35 mouse cellular contexts compared by ENCODE assay signal in genomic region chr8:54270110-54270509, GRCm38 (mm10).
DNase-seq lines count a peak whose midpoint lies in the region; ATAC-seq and TF ChIP-seq lines count a peak whose summit lies in the region.
"Had no signal": no experiment of that assay in that cellular context is flagged by ENCODE, and none has a peak within 500 bp of the region (broad histone marks: within the 10 kb centered on the region; RNA-seq: fewer than 3 reads in every experiment).

No protein-coding gene starts in this region.

- H3K27me3 ChIP-seq in forebrain, embryonic 14.5 days (replicated peaks; ENCODE audit: control insufficient read depth, insufficient read depth, low read length), result no peaks in the 10 kb centered on the region
- no peaks in the 10 kb centered on the region for H3K27me3 ChIP-seq in forebrain, embryonic 12.5 days
- H3K27me3 ChIP-seq: CH12.LX; forebrain, embryonic 15.5 days; hindbrain, embryonic 12.5 days; intestine, embryonic 15.5 days; midbrain, embryonic 13.5 days; neural tube, embryonic 13.5 days had no signal

- H3K4me2 ChIP-seq in forebrain, embryonic 14.5 days (ENCODE audit: low read length), result no peak overlapping the region
- no peak overlapping the region for H3K4me2 ChIP-seq in forebrain, embryonic 12.5 days
- H3K4me2 ChIP-seq: forebrain, embryonic 15.5 days; heart, embryonic 11.5 days; hindbrain, embryonic 12.5 days; intestine, embryonic 15.5 days; midbrain, embryonic 13.5 days; neural tube, embryonic 13.5 days had no signal

- TF ChIP-seq CTCF in left cerebral cortex, adult 2 months (IDR thresholded peaks at IDR 0.05), result no peak

- H3K4me1 ChIP-seq in forebrain, embryonic 14.5 days (ENCODE audit: control insufficient read depth, insufficient read depth, low read length), result no peaks in the 10 kb centered on the region
- H3K4me1 ChIP-seq in forebrain, embryonic 12.5 days, result no peaks in the 10 kb centered on the region
- H3K4me1 ChIP-seq: forebrain, embryonic 15.5 days; hindbrain, embryonic 12.5 days; intestine, embryonic 15.5 days; midbrain, embryonic 13.5 days; neural tube, embryonic 13.5 days had no signal

- DNase-seq in forebrain, embryonic 14.5 days (ENCODE audit: low spot score), result peak; percentile 35
- peak; percentile 16 to 44 for DNase-seq in layer of hippocampus, adult 18-20 months (ENCODE audit: low spot score in 2 of 2)
- DNase-seq in layer of hippocampus, postnatal 25 days (ENCODE audit: extremely low spot score in 1 of 2, low spot score in 1 of 2), result no peak
- DNase-seq in left cerebral cortex, postnatal 14 days (ENCODE audit: low spot score in 2 of 2), result peak; percentile 6 to 12
- DNase-seq in left cerebral cortex, adult 2 months (ENCODE audit: extremely low spot score in 1 of 2, low spot score in 2 of 2), result no peak
- DNase-seq in brain, embryonic 18.5 days (ENCODE audit: low read depth, low spot score), result peak; percentile 55
- no peak for DNase-seq in urinary bladder, adult 2 months (ENCODE audit: low spot score)
- DNase-seq: adrenal gland, adult 8-10 months; cerebellum, adult 11-12 months; cerebellum, postnatal 14 days; gastrocnemius, adult 2 months; gastrocnemius, postnatal 36 days; heart, adult 18-20 months; heart, postnatal 36 days; kidney, adult 2 months; kidney, postnatal 36 days; liver; lung, adult 2 months; lung, postnatal 10 days; right cerebral cortex, postnatal 14 days; spleen, adult 18-20 months; thymus, adult 18-20 months; thymus, postnatal 25 days had no signal

- ATAC-seq in forebrain, embryonic 14.5 days, result no peak
- no peak for ATAC-seq in forebrain, embryonic 12.5 days (ENCODE audit: low FRiP score)
- ATAC-seq: forebrain, embryonic 15.5 days; hindbrain, postnatal 0 days; intestine, embryonic 15.5 days; midbrain, embryonic 13.5 days had no signal

- no peaks in the 10 kb centered on the region for H3K9me3 ChIP-seq in forebrain, embryonic 14.5 days (replicated peaks; ENCODE audit: control insufficient read depth, low read length)
- no peaks in the 10 kb centered on the region for H3K9me3 ChIP-seq in forebrain, embryonic 12.5 days
- H3K9me3 ChIP-seq: forebrain, embryonic 15.5 days; hindbrain, embryonic 12.5 days; intestine, embryonic 15.5 days; midbrain, embryonic 13.5 days; neural tube, embryonic 13.5 days had no signal

- H3K9ac ChIP-seq in forebrain, embryonic 14.5 days (ENCODE audit: low read length), result no peak overlapping the region
- H3K9ac ChIP-seq in forebrain, embryonic 12.5 days, result no peak overlapping the region
- H3K9ac ChIP-seq: forebrain, embryonic 15.5 days; hindbrain, embryonic 12.5 days; intestine, embryonic 15.5 days; liver, embryonic 14.5 days; midbrain, embryonic 13.5 days; neural tube, embryonic 13.5 days had no signal

- no peak overlapping the region for H3K4me3 ChIP-seq in forebrain, embryonic 14.5 days (ENCODE audit: low read depth, low read length)
- no peak overlapping the region for H3K4me3 ChIP-seq in forebrain, embryonic 12.5 days (replicated peaks)
- no peak overlapping the region for H3K4me3 ChIP-seq in left cerebral cortex, adult 2 months
- H3K4me3 ChIP-seq: erythroblast, embryonic 14.5 days; forebrain, embryonic 15.5 days; gastrocnemius, adult 2 months; hindbrain, embryonic 12.5 days; intestine, embryonic 15.5 days; midbrain, embryonic 13.5 days; neural tube, embryonic 13.5 days had no signal

- intact Hi-C loops in left cerebral cortex, postnatal 14 days (cut with DNase I), result no loop called here
- intact Hi-C loops in left cerebral cortex, adult 2 months (cut with DNase I), result no loop called here

- no peaks in the 10 kb centered on the region for H3K36me3 ChIP-seq in forebrain, embryonic 14.5 days (ENCODE audit: control insufficient read depth, insufficient read depth, low read length)
- H3K36me3 ChIP-seq in forebrain, embryonic 12.5 days (replicated peaks), result no peaks in the 10 kb centered on the region
- H3K36me3 ChIP-seq: forebrain, embryonic 15.5 days; hindbrain, embryonic 12.5 days; intestine, embryonic 15.5 days; midbrain, embryonic 13.5 days; neural tube, embryonic 13.5 days had no signal

- 75% methylated on average over 2 of the region's 2 CpGs for WGBS in forebrain, embryonic 14.5 days
- WGBS in forebrain, embryonic 12.5 days, result 83% methylated on average over 2 of the region's 2 CpGs

- no peak overlapping the region for H3K27ac ChIP-seq in forebrain, embryonic 14.5 days (ENCODE audit: low read depth, low read length)
- H3K27ac ChIP-seq in forebrain, embryonic 12.5 days, result no peak overlapping the region
- no peak overlapping the region; the same call in 1 of the 2 replicates for H3K27ac ChIP-seq in left cerebral cortex, adult 2 months
- H3K27ac ChIP-seq: forebrain, embryonic 15.5 days; gastrocnemius, adult 2 months; hindbrain, embryonic 12.5 days; hindbrain, postnatal 0 days; intestine, embryonic 15.5 days; liver, embryonic 14.5 days; macrophage; midbrain, embryonic 13.5 days; neural tube, embryonic 13.5 days had no signal

Comparison
In these comparisons a context has a peak if more than half of its experiments do, and no peak if none do; other contexts are left out.
1. DNase-seq: peak in forebrain, embryonic 14.5 days (single experiment), layer of hippocampus, adult 18-20 months (2 of 2), left cerebral cortex, postnatal 14 days (2 of 2) and brain, embryonic 18.5 days (single experiment); none in layer of hippocampus, postnatal 25 days (0 of 2), left cerebral cortex, adult 2 months (0 of 2) and urinary bladder, adult 2 months (single experiment).